ENCODE assay signal across 16 mouse cellular contexts in the genomic region with DNA sequence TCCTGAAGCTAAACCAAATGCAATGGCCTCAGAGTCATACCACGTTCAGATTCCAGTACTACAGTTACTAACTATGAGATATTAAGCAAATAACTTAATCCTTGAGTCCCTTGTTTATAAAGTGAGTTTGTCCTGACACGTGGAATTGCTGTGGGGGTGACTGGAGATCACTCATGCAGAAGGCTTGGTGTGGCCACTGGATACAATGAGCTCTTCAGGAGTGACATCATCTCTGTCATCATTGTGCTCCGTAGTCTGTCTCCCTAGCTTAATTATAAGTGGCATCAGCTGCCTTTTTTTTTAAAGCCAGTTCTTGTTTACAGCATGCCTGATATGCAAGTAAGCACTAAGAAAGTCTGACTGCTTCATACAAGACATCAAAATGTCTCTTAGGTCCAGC.
"Had no signal": no experiment of that assay in that cellular context is flagged by ENCODE, and none has a peak within 500 bp of the region (broad histone marks: within the 10 kb centered on the region; RNA-seq: fewer than 3 reads in every experiment).

No protein-coding gene starts in this region.

- H3K27ac ChIP-seq: neural tube, embryonic 12.5 days; neural tube, embryonic 13.5 days; neural tube, embryonic 15.5 days; stomach, embryonic 15.5 days; stomach, postnatal 0 days had no signal

- H3K9me3 ChIP-seq: neural tube, embryonic 12.5 days; neural tube, embryonic 13.5 days; neural tube, embryonic 15.5 days; stomach, embryonic 15.5 days had no signal

- H3K4me3 ChIP-seq: neural tube, embryonic 12.5 days; neural tube, embryonic 13.5 days; neural tube, embryonic 15.5 days; stomach, embryonic 15.5 days had no signal

- H3K9ac ChIP-seq: neural tube, embryonic 12.5 days; neural tube, embryonic 13.5 days; neural tube, embryonic 15.5 days; stomach, embryonic 15.5 days had no signal

- H3K4me1 ChIP-seq: neural tube, embryonic 12.5 days; neural tube, embryonic 15.5 days; stomach, embryonic 15.5 days had no signal

- DNase-seq: right cerebral cortex, adult 18-20 months; right cerebral cortex, postnatal 14 days; right cerebral cortex, postnatal 25 days; right cerebral cortex, postnatal 4 days; spleen, adult 18-20 months; thymus, adult 18-20 months; thymus, adult 2 months; thymus, postnatal 14 days; thymus, postnatal 25 days; thymus, postnatal 36 days; thymus, postnatal 4 days had no signal

- H3K36me3 ChIP-seq: neural tube, embryonic 12.5 days; neural tube, embryonic 13.5 days; neural tube, embryonic 15.5 days; stomach, embryonic 15.5 days had no signal

- H3K4me2 ChIP-seq: neural tube, embryonic 12.5 days; neural tube, embryonic 13.5 days; neural tube, embryonic 15.5 days; stomach, embryonic 15.5 days had no signal

- H3K27me3 ChIP-seq: neural tube, embryonic 12.5 days; stomach, embryonic 15.5 days had no signal
